Mouse (Mus musculus) heart, embryonic 12.5 days (tissue): ENCODE results near the gene Nup205. TPM values are rescaled to one million over a fixed set of nuclear protein-coding genes. Genes with fewer than 3 reads are reported as not detected.

ENCODE experiments used
- ATAC-seq: fragments of 200-750 bp; cut with Nextera tagmentation; 2 replicates; pipeline ENCODE4 v1.8.0; 2017; ENCODE audit warnings: moderate TSS enrichment, moderate library complexity; ENCODE audit not compliant: insufficient number of reproducible peaks, low FRiP score
- H3K27ac ChIP-seq: fragments of 300-500 bp; sonication (generic); 2 replicates; pipeline ENCODE4 v1.5.1; 2016; ENCODE audit warnings: mild to moderate bottlenecking, moderate library complexity; ENCODE audit not compliant: poor library complexity, severe bottlenecking
- H3K27me3 ChIP-seq: fragments of 300-500 bp; sonication (generic); replicated peaks from 2 replicates; pipeline ENCODE4 v1.6.1; 2016; ENCODE audit warnings: mild to moderate bottlenecking, moderate library complexity
- H3K36me3 ChIP-seq: fragments of 300-500 bp; sonication (generic); 2 replicates; pipeline ENCODE4 v1.6.1; 2016; ENCODE audit warnings: mild to moderate bottlenecking, moderate library complexity
- H3K4me1 ChIP-seq: fragments of 300-500 bp; sonication (generic); replicated peaks from 2 replicates; pipeline ENCODE4 v1.6.1; 2016; ENCODE audit warnings: mild to moderate bottlenecking
- H3K4me2 ChIP-seq: fragments of 300-500 bp; sonication (generic); 2 replicates; pipeline ENCODE4 v1.6.1; 2016; ENCODE audit warnings: mild to moderate bottlenecking, moderate library complexity
- H3K4me3 ChIP-seq: fragments of 300-500 bp; sonication (generic); 2 replicates; pipeline ENCODE4 v1.5.1; 2016; ENCODE audit warnings: mild to moderate bottlenecking
- H3K9ac ChIP-seq: fragments of 300-500 bp; sonication (generic); 2 replicates; pipeline ENCODE4 v1.6.1; 2016; ENCODE audit warnings: mild to moderate bottlenecking, moderate library complexity
- H3K9me3 ChIP-seq: fragments of 300-500 bp; sonication (generic); replicated peaks from 2 replicates; pipeline ENCODE4 v1.6.1; 2016; ENCODE audit warnings: mild to moderate bottlenecking, moderate library complexity
- WGBS: fragments of 180-500 bp; shearing (Covaris S2); methylation state at CpG from one replicate; pipeline ENCODE4 v1.1.7; 2016; 5-methylcytosine and 5-hydroxymethylcytosine counted together
- polyA plus RNA-seq: library from polyadenylated mRNA; unstranded; fragments of >200 nt; fragmentation: Nextera tagmentation; extraction: Ambion mirVana; gene quantifications from 2 replicates; pipeline ENCODE4 v1.2.1, GENCODE M21; 2016

Gene Nup205
- polyA plus RNA-seq, 1 experiment from 2014 or later, result 40.3 TPM

DNA sequence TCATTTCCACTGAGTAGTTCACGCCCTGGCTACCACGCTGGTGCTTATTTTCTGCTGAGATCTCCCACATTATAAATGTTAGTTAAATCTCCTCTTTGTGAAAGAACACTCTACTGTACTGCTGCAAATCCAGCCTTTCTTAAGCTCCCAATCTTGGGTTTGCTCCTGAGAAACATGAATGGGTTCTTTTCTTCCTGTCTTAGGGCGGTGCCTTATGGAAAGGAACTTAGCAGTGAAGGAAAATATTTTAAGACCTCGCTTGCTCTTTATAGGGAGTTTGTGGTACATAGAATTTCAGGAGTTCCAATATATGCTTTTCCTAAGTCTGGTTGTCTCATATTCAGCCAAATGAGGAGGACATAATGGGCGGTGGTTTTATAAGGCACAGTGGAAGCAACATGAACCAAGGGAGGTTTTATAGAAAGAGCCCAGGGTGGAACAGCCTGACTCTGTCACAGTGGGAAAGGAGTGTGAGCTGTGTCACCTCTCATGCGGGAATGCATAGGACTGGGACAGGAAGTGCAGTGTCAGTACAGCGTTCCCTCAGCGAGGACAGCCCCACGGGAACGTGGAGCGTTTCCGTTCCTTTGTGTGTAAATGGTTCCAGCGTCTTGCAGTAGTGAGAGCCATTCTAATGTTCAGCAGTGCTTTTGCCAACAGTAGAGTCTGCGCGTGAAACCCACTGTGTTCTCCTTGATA is 88.5 kb downstream of the Nup205 start:
- Histone ChIP-seq H3K9ac (no peak overlapping the region), H3K27ac (no peak overlapping the region), H3K4me1 (peaks cover 26% of the 10 kb centered on the region), H3K27me3 (no peaks in the 10 kb centered on the region), H3K36me3 (peaks cover 29% of the 10 kb centered on the region), H3K4me3 (no peak overlapping the region), H3K9me3 (no peaks in the 10 kb centered on the region), H3K4me2 (no peak overlapping the region)
- WGBS, result 70% methylated on average over 15 of the region's 15 CpGs
- ATAC-seq, result no peak

DNA sequence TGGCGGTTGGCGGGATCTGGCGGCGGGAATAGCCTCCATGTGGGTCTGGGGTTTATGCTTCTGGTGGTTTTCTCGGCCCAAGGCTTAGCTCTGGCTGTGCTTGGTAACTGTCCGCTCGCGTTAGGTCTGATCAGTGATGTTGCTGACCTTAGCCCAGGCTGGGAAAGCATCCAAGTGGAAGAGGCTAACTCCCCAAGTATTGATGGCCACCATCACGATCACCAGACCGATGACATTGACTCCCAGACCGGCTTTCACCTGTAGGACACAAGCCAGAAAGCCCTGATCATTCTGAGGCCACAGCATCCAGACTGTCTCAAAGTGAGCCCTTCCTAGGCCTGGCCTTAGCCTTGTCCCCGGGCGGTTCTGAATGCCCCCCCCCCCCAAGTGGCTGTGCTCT is 91.5 kb downstream of the Nup205 start:
- WGBS, result 94% methylated on average over 13 of the region's 13 CpGs
- Histone ChIP-seq H3K4me3 (no peak overlapping the region), H3K27ac (no peak overlapping the region), H3K4me2 (no peak overlapping the region), H3K27me3 (no peaks in the 10 kb centered on the region), H3K9ac (no peak overlapping the region), H3K36me3 (peaks cover 2% of the 10 kb centered on the region), H3K9me3 (no peaks in the 10 kb centered on the region), H3K4me1 (peaks cover 19% of the 10 kb centered on the region; the same call in 1 of the 2 replicates)
- ATAC-seq, result no peak

DNA sequence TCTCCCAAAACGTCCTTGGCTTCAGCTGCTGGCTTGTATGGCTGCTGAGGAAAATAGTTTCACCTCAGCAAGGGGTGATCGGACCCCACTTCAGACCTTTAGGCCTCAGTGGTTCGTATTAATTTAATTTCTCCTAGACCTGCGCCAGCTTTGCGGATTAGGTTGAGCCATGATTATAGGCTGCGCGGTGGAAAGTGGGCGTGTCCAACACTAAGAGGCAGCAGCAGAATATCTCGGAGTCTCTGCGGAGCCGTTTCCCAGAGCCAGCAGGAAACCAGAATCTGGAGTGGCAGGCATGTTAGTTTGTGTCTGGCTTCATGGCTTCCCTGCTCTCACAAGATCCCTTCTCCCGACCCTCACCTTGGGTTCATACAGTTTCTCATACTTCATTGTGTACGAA is 92.4 kb downstream of the Nup205 start:
- Histone ChIP-seq H3K9me3 (no peaks in the 10 kb centered on the region), H3K4me3 (no peak overlapping the region), H3K27ac (no peak overlapping the region), H3K9ac (no peak overlapping the region), H3K4me2 (peak overlapping the region; percentile 13; the same call in 1 of the 2 replicates), H3K4me1 (peaks cover 19% of the 10 kb centered on the region; the same call in 1 of the 2 replicates), H3K27me3 (no peaks in the 10 kb centered on the region), H3K36me3 (no peaks in the 10 kb centered on the region)
- no peak for ATAC-seq
- WGBS, result 67% methylated on average over 13 of the region's 13 CpGs

DNA sequence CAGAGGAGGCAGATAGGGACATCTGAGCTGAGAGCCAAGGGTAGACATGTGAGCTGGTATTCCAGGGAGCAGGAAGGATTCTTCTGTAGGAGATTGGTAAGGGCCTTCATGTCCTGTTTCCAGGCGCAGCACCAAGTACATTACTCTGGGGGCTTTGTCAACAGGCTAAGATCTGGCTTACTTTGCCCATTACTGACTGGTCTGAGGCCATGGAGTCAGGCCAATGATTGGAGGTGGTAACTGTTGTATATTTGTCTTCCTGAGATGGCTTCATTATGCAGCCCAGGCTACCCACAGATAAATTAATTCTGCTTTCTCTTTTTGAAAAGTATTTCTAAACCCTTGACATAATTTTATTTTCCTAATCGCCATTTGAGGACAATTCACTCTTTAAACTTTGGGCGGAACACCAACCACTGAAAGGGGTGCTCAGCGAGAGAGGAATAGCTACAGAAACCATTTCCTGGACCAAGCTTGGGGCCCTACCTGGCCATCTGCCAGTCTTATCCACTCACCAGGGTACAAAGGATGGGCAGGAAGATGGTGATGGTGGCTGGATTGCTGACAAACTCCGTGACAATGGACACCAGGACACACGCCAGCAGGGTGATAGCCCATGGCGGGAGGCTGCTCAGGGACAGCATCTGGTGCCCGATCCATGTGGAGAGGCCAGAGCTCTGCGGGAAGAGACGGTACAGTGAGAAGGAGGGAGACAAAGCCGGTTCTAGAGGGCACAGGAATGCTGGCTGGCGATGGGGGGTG is 94.1 kb downstream of the Nup205 start:
- 0 out of 2 replicates have a peak, but pooled peaks have one; percentile 19 for ATAC-seq
- Histone ChIP-seq H3K4me2 (no peak overlapping the region), H3K27me3 (no peaks in the 10 kb centered on the region), H3K27ac (no peak overlapping the region), H3K9me3 (no peaks in the 10 kb centered on the region), H3K4me3 (no peak overlapping the region), H3K36me3 (no peaks in the 10 kb centered on the region), H3K9ac (no peak overlapping the region), H3K4me1 (peaks cover 11% of the 10 kb centered on the region; the same call in 1 of the 2 replicates)
- 88% methylated on average over 12 of the region's 12 CpGs for WGBS

DNA sequence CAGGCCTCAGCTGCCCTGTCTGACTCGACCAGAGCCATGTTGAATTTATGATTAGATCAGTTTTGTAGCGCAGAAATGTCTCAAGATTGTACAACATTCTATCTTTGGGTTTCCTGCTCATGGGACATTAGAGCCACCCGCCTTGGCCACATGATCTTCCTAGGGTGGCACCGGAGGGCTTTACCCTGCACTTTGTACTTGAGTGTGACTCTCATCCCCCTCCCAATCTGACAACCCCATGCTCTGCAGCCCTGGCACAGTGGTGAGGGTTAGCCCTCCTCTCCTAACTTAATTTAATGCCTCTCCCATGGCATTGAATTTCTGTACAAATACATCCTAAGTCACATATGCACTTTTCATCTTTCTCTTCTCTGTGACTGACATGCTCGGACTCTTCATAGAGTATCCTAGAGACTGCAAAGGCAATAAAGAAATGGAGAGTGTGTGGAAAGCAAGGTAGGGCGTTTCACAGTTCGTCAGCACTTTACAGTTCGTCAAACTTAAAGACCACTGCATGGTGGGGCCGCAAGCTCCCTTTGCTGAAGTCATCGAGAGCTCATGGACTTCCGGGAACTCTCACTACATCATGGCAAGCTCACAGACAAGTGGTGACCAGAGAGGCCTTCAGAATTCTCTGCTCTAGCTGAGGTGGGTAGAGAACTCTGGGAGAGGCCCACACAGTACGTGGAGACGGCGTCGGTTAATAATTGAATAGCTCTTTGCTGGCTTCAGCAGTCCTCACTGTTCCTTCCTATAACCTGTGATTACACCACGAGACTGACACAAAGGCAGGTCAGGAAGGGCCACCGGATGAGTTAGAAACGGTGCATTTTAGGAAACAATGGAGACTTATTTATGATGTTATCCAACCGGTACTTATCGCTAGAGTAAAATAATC is 94.9 kb downstream of the Nup205 start:
- ATAC-seq, result no peak
- no peaks in the 10 kb centered on the region for H3K27me3 ChIP-seq
- H3K4me1 ChIP-seq, result peaks cover 11% of the 10 kb centered on the region; the same call in 1 of the 2 replicates
- no peak overlapping the region for H3K4me3 ChIP-seq
- H3K9ac ChIP-seq, result no peak overlapping the region
- WGBS, result 86% methylated on average over 20 of the region's 20 CpGs
- no peak overlapping the region for H3K27ac ChIP-seq
- no peaks in the 10 kb centered on the region for H3K9me3 ChIP-seq
- no peak overlapping the region for H3K4me2 ChIP-seq
- no peaks in the 10 kb centered on the region for H3K36me3 ChIP-seq

DNA sequence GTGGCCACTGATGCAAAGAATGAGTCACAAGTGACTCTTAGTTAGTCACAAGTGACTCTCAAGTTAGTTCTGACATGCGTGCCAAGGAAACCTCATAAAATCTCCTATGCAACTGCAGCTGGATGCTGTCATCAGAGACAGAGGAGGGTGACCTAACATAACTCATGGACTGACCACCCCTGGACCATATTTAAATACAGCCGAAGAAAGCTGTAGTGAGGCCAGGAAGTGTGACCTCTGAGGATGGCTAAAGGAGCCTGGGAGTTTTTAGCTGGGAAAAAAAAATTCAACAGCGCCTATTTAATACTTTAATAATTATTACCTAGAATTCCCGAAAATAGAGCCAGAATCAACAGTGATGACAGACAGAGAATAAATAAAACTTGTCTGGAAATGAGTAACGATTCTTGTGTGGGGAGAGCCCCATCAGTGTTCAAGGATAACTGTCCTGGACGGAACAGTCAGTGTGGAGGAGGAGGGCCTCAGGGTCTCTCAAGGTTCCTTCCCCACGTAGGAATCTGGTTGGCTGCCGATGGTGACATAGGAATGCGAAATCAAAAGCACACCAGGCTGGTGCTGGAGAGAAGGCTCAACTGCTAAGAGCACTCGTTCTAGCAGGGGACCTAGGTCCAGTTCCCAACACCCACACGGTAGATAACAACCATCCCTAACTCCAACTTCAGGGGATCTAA is 96.3 kb downstream of the Nup205 start:
- H3K4me3 ChIP-seq, result no peak overlapping the region
- H3K9me3 ChIP-seq, result no peaks in the 10 kb centered on the region
- peaks cover 20% of the 10 kb centered on the region for H3K4me1 ChIP-seq
- H3K4me2 ChIP-seq, result no peak overlapping the region
- WGBS, result 67% methylated on average over 11 of the region's 11 CpGs
- H3K27ac ChIP-seq, result no peak overlapping the region
- H3K36me3 ChIP-seq, result no peaks in the 10 kb centered on the region
- no peak for ATAC-seq
- no peaks in the 10 kb centered on the region for H3K27me3 ChIP-seq
- H3K9ac ChIP-seq, result no peak overlapping the region

DNA sequence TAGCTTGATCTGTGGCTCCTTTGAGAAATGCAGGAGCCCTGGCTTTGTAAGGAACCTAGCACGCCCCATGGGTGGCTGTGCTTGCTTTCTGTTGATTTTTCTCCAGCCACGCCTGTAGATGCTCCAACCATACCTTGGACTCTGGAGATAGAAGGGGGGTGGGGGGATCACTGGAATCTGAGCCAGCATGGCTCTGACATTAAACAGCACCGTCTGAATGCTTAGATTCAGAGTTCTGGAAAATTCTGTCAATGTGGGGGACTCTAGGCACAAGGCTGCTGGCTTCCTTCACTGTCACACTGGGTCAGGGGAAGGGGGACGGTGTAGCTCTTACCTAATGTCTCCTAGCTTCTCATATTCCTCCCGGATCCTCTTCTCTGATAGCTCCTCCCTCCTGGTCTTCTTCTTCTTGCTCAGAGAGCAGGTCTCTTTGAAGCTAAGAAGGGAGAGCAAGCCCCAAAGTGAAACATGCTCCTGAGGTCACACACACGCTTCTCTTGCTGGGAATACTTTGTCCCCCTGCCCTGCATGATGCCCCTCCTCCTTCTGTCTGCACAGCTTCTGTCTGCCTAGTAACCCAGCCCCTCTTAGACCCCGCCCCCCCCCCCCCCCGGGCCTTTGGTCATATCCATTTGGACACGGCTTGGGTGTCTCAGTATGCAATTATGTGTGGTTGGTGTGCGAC is 100.8 kb downstream of the Nup205 start:
- Histone ChIP-seq H3K4me2 (peak overlapping the region; percentile 6), H3K9me3 (no peaks in the 10 kb centered on the region), H3K4me3 (no peak overlapping the region), H3K36me3 (no peaks in the 10 kb centered on the region), H3K4me1 (peaks cover 9% of the 10 kb centered on the region), H3K9ac (no peak overlapping the region), H3K27ac (no peak overlapping the region), H3K27me3 (no peaks in the 10 kb centered on the region)
- WGBS, result 39% methylated on average over 10 of the region's 10 CpGs
- no peak for ATAC-seq

DNA sequence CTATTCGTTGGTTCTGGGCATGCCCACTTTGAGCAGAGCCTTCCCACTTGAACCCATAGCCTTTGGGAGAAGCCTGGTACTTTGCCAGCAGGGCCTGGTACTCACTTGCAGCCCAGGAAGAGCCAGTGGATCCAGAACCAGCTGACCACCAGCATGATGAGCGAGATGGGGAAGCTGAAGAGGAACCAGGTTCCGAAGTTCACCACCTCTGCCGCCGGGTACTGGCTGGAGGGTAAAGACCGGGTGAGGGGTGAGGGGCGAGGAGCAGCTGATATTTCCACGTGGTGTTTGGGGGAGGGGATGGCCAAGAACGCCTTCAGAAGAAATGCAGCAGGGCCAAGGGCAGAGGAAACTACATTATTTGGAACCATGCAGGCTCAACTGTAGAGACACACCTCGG is 102.1 kb downstream of the Nup205 start:
- H3K4me2 ChIP-seq, result no peak overlapping the region
- no peak overlapping the region for H3K4me3 ChIP-seq
- no peak overlapping the region for H3K9ac ChIP-seq
- no peaks in the 10 kb centered on the region for H3K36me3 ChIP-seq
- no peaks in the 10 kb centered on the region for H3K27me3 ChIP-seq
- H3K4me1 ChIP-seq, result peaks cover 9% of the 10 kb centered on the region
- 71% methylated on average over 10 of the region's 10 CpGs for WGBS
- no peak overlapping the region for H3K27ac ChIP-seq
- H3K9me3 ChIP-seq, result no peaks in the 10 kb centered on the region
- no peak for ATAC-seq

DNA sequence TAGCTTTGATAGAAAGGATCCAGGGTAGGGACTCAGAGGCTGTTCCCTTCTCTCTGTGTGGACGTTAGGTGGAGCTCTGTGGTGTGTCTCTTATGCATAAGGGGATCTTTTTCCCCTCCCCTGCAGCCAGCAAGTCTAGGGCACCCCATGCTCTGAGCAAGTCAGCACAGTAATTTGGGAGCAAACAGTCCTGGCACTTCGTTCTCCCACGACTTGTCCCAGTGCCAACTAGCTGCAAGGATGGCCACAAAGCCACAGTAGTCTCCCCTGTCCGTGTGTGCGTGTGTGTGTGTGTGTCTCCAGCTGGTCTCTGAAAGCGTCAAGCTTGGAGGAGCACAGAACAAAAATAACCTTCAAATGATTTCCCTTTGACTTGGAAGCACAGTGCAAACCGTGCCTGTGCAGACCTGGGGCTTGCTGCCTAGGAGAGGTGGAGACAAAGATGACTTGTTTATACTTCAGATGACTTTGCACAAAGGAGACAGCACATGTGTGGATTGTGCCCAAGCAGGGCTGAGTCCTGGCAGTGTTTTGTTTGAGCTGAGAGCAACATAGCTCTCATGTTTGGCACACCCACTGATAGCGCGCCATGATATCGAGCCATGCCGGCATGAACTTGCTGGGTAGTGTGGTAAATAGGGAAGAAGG is 111.0 kb downstream of the Nup205 start:
- peak overlapping the region; percentile 41 for H3K27ac ChIP-seq
- WGBS, result 46% methylated on average over 11 of the region's 11 CpGs
- no peak overlapping the region for H3K9ac ChIP-seq
- H3K4me2 ChIP-seq, result peak overlapping the region; percentile 5
- peaks cover 23% of the 10 kb centered on the region for H3K4me1 ChIP-seq
- peak; percentile 72 for ATAC-seq
- no peak overlapping the region for H3K4me3 ChIP-seq
- no peaks in the 10 kb centered on the region for H3K9me3 ChIP-seq
- H3K27me3 ChIP-seq, result no peaks in the 10 kb centered on the region
- no peaks in the 10 kb centered on the region for H3K36me3 ChIP-seq

DNA sequence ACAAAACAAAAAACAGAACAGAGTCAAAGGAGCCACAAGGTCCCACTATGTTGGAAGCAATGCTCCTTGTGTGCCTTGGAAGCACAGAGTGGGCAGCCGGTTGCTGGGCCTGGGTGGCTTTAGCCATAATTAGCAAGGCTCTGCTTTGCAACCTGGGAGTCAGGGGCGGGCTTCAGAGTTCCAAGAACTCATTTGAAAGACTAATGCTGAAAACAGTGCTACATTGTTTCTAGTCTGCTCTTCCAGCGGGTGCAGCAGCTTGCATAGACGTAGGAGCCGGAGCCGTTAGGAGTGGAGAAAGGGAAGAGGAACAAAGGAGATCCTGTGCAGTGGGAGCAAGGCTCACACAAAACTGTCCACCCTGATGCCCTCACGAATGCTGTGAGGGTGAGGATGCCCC is 111.7 kb downstream of the Nup205 start:
- 56% methylated on average over 7 of the region's 7 CpGs for WGBS
- Histone ChIP-seq H3K27me3 (no peaks in the 10 kb centered on the region), H3K4me1 (peaks cover 23% of the 10 kb centered on the region), H3K9me3 (0 out of 2 replicates have a peak, but pooled peaks cover 2% of the 10 kb centered on the region), H3K9ac (no peak overlapping the region), H3K4me3 (no peak overlapping the region), H3K4me2 (peak overlapping the region; percentile 5; the same call in 1 of the 2 replicates), H3K36me3 (no peaks in the 10 kb centered on the region), H3K27ac (peak overlapping the region; percentile 41)
- ATAC-seq, result no peak
